Mouse (Mus musculus) B cell, adult 62 days (primary cell): ENCODE measurements around the gene Alas2. TPM values are rescaled to one million over a fixed set of nuclear protein-coding genes. Genes with fewer than 3 reads are reported as not detected.

Experiments
- total RNA-seq: library from RNA; stranded (reverse); gene quantifications from 4 replicates; pipeline ENCODE4 v1.2.4, GENCODE M21; 2023

The Alas2 gene
- 0.81 to 2.0 TPM (median 1.5 TPM) in 4 replicates for total RNA-seq

GRCm38 (mm10) chrX:150547239-150547638 is at the start of gene Alas2:
Alas2 (plus strand) TSS chrX:150547375.

DNA sequence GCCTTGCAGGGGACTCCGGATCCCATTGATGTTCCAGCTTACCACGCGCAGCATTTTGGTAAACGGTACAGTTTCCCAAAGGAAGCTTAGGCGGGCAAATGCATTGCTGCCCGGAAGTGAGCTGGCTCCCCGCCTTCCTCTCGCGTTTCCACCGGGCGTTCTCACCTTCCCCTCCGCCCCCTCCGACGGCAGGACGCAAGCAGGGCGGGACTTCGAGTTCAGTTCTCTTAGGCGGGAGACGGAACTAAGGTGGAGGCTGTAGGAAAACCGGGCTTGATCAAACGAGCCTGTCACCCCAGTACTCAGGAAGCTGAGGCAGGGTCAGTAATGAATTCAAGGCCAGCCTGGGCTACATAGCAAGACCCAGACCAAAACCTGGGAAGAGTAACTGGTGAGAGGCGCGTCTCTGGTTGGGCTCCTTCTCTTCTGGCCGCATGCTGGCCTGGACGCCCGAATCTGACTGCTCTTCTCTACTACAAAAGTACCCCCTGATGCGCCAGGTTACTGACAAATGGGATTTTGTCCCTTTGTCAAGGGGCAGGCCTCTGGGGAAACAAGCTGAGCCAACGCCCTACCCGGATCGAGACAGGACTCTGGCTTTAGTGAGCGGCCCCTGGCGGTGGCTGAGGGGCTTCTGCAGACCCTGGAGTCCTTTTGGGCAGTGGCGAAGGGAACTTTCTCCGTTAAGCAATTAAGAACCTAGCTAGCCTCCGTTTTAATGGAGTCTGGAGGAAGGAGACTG is 41.0 kb downstream of the Alas2 start, which contains the start of gene Pfkfb1:
Gene Pfkfb1, plus strand, starts transcription at position 207 of the 742 bp plus-strand sequence.

DNA sequence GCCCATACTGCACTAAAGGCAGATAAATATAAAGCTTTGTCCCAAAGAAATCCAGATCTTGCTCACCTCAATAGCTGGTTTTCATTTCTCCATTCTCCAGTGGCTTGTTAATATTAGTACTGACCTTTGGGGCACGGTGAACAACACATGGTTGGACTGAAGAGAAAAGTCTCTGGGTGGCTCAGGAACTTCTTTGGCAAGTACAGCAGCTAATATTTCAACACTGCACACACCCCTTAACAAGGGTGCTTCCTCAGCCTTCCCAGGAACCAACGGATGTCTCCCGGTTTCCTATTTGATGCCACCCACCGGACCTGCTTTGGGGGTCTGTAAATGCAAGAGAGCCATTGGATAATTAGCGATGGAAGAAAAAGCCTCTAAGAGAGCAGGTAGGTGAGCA is 42.5 kb downstream of the Alas2 start, which contains the start of gene Apex2:
Gene Apex2, minus strand, starts transcription at position 173 of the 400 bp plus-strand sequence.

Other genes starting within 250 kb of the Alas2 start
- 18.1 to 26.3 TPM (median 19.9 TPM) in 4 replicates for gene Tmem29, start 88.2 kb upstream of the Alas2 start, total RNA-seq
- gene Pfkfb1, start 40.9 kb downstream of the Alas2 start, total RNA-seq: 4.6 to 10.7 TPM (median 5.3 TPM) in 4 replicates
- 12.5 to 16.7 TPM (median 13.5 TPM) in 4 replicates for gene Apex2, start 42.5 kb downstream of the Alas2 start, total RNA-seq
- not detected in 4 replicates for gene Tro, start 110.2 kb downstream of the Alas2 start, total RNA-seq